Mouse (Mus musculus) heart, embryonic 10.5 days (tissue): ENCODE data around the gene Nudt21. TPM values are rescaled to one million over a fixed set of nuclear protein-coding genes. Genes with fewer than 3 reads are reported as not detected.

Experiments
- polyA plus RNA-seq: library from polyadenylated mRNA; unstranded; fragments of >200 nt; fragmentation: Nextera tagmentation; extraction: Ambion mirVana; gene quantifications from 2 replicates; pipeline ENCODE4 v1.2.1, GENCODE M21; 2016

Gene Nudt21
- polyA plus RNA-seq, 1 experiment from 2014 or later = 110 TPM

Other genes starting within 250 kb of the Nudt21 start
- 9.3 and 11.3 TPM in 2 replicates for gene Gnao1, start 227.1 kb downstream of the Nudt21 start, polyA plus RNA-seq
- gene Amfr, start 24.2 kb downstream of the Nudt21 start, polyA plus RNA-seq = 52.1 and 57.9 TPM in 2 replicates
- gene Ogfod1, start 167 bp upstream of the Nudt21 start, polyA plus RNA-seq = 13.6 and 14.0 TPM in 2 replicates
- gene Bbs2, start 61.9 kb upstream of the Nudt21 start, polyA plus RNA-seq = 6.7 and 7.8 TPM in 2 replicates
- not detected in 2 replicates for gene Mt4, start 100.2 kb upstream of the Nudt21 start, polyA plus RNA-seq
- 10.6 and 15.7 TPM in 2 replicates for gene Mt3, start 115.6 kb upstream of the Nudt21 start, polyA plus RNA-seq
- gene Mt2, start 135.6 kb upstream of the Nudt21 start, polyA plus RNA-seq = 86.3 and 113 TPM in 2 replicates
- gene Mt1, start 142.1 kb upstream of the Nudt21 start, polyA plus RNA-seq = 361 and 393 TPM in 2 replicates
- 98.2 and 118 TPM in 2 replicates for gene Nup93, start 177.5 kb upstream of the Nudt21 start, polyA plus RNA-seq